Mouse (Mus musculus) adipocyte (in vitro differentiated cells): Measurements from ENCODE around the gene Appl2.
A peak's percentile ranks its signal among the peaks of the same experiment; 100 is the strongest.
"Not testable (repeated sequence)": the region's sequence is repeated elsewhere in the genome, so short reads cannot be mapped to it uniquely, and the experiment has no call there.

ENCODE experiments used
- DNase-seq: peaks from one replicate; pipeline ENCODE4 v3.0.0-alpha.2; 2016; ENCODE audit warnings: low spot score

The Appl2 gene

GRCm38 (mm10) chr10:83648131-83649020 lies at the start of gene Appl2:
TSS of gene Appl2 (minus strand) at chr10:83648738.
- DNase-seq: peak; percentile 87

GRCm38 (mm10) chr10:83696226-83696625 lies 47.7 kb upstream of the Appl2 start:
- DNase-seq: no peak

GRCm38 (mm10) chr10:83692175-83692895 lies 43.8 kb upstream of the Appl2 start:
- no peak for DNase-seq

DNA sequence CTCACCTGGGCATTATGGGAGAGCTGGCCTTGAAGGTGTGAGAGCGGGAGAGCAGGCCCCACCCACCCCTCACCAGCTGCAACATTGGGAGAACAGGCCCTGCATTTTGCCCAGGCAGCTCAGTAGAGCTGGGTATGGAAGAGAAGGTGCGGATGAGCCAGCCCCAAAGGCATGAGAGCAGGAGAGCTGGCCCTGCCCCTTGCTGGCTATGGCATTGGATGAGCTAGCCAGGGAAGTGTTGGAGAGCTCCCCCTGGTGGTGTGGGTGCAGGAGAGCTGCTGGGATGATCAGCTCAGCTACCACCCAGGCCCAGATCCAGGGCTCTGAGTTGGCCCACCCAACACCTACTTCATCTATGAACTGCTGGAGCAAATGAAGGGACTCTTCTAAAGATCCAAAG lies 39.7 kb upstream of the Appl2 start:
- no peak for DNase-seq

DNA sequence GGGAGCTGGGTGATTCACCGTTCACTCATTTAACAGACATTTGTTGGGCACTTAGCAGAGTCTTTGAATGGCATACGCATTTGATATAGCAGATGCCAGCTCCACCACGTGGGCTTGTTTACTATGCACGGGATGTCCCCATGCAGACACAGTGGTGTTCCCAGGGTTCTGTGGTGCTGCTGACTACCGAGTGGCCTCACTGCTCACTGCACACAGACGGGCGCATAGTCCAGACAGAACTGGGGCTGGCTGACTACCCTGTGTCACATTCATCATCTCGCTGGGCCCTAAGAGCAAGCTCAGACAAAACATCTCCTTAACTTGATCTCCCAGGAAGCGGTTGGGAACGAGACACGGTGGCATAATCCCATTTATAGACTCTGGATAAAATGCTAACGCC lies 32.8 kb upstream of the Appl2 start:
- DNase-seq: no peak

DNA sequence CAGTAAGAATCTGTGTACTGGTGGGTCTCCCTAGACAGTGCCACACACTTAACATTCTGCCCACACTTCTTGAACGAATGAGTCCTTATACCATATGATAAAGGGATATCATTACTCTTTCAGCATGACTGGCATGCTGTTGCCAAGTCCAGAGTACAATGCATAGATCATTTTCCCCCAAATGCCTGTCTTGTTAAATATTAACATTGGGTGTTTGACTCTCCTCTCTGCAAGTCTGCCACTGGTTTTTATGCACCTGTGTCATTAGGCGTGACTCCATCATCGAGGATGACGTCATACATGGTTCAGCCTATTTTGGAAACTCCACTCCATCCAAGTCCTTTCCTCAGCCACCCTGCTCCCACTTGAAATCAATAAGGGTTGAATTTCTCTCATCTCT lies 18.0 kb upstream of the Appl2 start:
- no peak for DNase-seq

GRCm38 (mm10) chr10:83661925-83662324 lies 13.4 kb upstream of the Appl2 start:
- no peak for DNase-seq

GRCm38 (mm10) chr10:83660605-83661004 lies 12.1 kb upstream of the Appl2 start:
- no peak for DNase-seq

DNA sequence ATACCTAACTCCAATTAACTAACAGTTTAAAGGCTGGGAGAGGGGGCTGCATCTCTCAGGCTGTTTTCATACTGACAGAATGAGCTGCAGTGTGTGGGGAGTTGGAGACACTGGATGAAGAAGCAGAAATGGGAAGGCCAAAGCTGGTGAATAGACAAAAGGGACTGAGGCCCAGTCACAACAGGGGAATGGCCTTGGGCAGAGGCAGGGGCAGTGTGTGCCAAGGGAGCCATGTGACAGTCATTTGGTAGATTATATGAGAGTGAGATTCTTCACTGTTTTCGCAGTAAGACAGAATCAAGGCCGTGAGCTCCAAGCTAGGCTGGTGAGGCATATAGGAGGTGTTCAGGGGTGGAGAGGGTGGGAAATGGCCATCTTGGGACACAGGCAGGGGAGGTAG lies 6.1 kb upstream of the Appl2 start:
- no peak for DNase-seq

- not testable (repeated sequence) for DNase-seq
Observed at GRCm38 (mm10) chr10:83652205-83652866, 3.8 kb upstream of the Appl2 start.

- no peak for DNase-seq
Observed at GRCm38 (mm10) chr10:83649037-83649436, 499 bp upstream of the Appl2 start.

GRCm38 (mm10) chr10:83646351-83646885 lies 2.1 kb downstream of the Appl2 start:
- DNase-seq: no peak

DNA sequence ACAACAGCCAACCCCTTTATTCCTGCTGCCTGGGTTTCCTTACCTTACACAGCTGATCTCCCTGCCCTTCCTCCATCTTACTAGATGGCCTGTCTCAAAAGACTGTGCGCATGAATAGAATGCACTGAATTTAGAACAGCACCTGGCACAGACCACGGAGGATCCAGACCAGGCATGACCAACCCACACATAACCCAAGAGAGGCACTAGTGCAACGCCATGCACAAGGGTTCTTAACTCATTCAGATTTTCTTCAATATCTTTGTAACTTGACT lies 2.9 kb downstream of the Appl2 start:
- no peak for DNase-seq

GRCm38 (mm10) chr10:83644865-83645715 lies 3.4 kb downstream of the Appl2 start:
- DNase-seq: no peak

GRCm38 (mm10) chr10:83644167-83644566 lies 4.4 kb downstream of the Appl2 start:
- no peak for DNase-seq

- peak; percentile 53 for DNase-seq
Observed at GRCm38 (mm10) chr10:83641641-83642040, 6.9 kb downstream of the Appl2 start.

GRCm38 (mm10) chr10:83639881-83640386 lies 8.6 kb downstream of the Appl2 start:
- no peak for DNase-seq

GRCm38 (mm10) chr10:83637295-83637694 lies 11.2 kb downstream of the Appl2 start:
- peak; percentile 95 for DNase-seq

GRCm38 (mm10) chr10:83636191-83636590 lies 12.3 kb downstream of the Appl2 start:
- no peak for DNase-seq

DNA sequence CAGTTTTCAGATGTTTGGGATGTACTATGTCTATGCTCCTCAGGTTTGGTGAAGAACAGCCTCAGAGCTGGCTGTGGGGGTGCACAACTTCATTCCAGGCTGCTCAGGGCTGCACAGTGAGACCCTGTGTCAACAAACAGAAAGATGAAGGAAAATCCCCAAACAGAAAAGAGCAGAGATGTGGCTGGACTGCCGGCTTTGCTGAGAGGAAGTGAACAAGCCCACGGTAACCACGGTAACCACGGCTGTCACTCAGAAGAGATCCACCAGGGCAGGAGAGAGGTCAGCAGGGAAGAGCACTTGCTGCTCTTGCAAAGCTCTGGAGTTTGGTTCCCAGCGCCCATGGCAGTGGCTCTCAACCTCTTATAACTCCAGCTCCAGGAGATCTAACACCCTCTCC lies 14.1 kb downstream of the Appl2 start:
- DNase-seq: peak; percentile 46

DNA sequence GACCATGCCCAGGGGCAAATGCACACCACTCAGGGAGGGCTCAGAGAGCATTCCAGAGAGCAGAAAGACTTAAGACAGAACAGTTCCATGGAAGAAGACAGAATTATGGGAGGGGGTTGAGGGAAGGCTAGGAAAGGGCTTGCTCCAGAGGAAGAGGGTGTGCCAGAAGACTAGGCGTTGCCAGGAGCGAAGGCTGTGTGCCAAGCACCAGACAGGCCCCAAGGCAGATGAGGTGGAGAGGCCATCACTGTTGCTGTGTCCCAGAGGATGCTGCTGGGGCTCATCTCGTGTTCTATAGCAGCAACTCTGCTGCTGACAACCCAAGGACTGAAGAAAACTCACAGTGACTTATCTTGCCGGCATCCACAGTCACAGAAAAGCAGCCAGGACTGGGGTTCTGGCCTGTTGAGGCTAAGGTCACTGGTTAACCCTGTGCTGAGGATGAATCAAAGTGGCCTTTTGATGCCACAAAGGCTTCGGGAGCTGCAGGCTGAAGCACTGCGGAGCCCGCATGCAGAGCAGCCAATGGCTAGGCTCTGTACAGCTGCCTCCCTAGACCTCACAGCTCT lies 15.6 kb downstream of the Appl2 start:
- DNase-seq: no peak
